Mouse (Mus musculus) CD4-positive helper T cell, adult 2 months (primary cell): Measurements from ENCODE around the gene Slc9a3r1.
A peak's percentile ranks its signal among the peaks of the same experiment; 100 is the strongest.

Source experiments
- DNase-seq: peaks from one replicate; pipeline ENCODE4 v3.0.0-alpha.2; 2012; ENCODE audit warnings: low read depth, missing footprints, low spot score

The Slc9a3r1 gene

DNA sequence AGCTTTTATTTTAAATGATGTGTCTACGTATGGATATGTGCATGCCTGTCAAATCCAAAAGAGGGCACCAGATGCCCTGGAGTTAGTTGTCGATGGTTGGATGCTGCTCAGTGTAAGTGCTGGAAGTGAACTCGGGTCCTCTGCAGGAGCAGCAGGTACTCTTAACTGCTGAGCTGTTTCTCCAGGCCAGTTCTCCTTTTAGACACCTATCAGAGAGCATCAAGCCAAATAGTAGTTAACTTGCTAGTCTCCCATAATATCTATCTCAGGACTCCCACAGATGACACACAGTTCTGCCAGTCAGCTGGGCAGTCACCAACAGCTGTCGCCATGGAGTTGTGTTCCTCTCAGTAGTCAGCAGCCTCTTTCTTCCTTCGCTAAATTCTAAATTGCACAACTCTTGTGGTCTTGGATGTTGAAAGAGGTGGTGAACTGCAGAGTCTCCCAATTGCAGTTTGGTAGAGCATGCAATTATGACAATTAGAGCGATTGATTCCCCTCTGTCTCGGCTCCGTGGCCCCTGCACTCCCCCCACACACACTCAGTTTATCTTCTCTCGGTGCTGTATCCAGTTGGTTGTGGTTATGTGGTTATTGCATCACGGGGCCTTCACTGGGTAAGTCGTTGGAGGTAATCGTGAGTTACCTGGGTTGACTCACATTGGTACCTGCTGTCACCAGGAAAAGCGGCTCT is 25.5 kb downstream of the Slc9a3r1 start:
- DNase-seq = no peak

DNA sequence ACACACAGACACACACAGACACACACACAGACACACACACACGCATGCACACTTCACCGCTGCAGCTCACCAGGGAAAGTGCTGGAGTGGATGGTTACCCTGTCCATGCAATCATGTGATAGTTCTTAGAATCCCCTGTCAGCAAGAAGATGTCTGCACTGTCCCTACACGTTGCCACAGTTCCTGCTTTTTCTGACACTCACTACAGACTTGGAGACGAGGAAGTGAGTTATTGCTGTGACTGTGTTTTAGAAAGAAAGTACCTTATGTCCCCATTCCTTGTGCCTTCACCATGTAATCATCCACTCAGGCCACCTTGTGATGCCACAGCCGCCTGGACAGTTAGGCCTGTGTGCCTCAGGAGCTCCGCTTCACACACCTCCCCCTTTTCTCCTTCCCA is 26.2 kb downstream of the Slc9a3r1 start:
- no peak for DNase-seq

DNA sequence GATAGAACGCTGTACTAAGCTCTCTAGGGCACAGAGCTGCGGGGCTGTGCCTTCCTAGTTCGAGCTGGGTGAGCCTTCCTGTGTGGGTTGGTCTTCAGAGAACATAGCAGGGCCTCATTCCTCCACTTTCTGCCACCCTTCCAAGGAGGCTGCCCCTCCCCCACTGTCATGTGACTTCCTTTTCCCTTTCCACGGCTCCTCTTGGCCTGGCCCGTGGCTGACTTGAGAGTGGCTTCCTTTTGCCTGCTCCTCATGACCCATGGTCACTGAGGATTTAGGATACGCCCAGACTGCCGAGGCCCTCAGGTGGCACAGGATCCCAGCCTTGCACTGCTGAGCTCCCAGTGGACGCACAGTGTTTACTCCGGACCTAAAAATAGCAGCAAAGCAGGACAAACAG is 29.0 kb downstream of the Slc9a3r1 start:
- no peak for DNase-seq

DNA sequence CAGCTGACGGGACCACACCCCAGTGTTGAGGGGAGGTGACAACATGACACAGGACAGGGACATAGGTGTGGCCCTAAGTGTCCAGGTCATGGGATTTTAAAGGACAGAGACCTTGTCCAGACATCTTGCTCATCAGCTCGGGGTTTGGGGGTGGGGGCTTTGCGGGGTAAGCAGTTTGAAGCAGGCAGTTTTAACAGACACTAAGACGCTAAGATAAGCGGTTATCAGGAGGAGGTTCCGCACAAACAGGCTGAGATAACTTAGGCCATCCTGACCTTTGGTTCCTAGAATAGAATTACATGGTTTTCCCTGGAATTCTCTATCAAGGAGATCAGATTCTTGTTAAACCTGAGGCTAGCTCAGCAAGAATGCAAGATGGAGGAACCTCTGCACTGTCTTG is 31.6 kb downstream of the Slc9a3r1 start:
- no peak for DNase-seq

DNA sequence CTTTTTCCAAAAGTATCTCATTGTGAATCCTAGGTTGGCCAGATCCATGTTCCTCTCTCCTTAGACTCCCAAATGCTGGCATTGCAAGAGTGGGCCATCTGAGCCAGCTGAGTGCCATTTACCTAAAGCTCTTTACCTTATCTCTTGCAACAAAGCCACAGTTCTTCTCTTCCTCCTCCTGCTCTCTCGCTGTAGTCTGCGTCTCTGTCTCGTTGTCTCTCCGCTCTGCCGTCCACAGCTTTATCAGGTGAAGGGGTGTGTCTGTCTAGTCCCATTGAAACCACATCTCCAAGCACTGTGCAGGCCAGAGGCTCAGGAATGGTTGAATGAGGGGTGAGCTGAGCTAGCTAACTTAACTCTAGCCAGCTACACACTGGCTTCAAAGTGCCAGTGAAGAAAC is 32.8 kb downstream of the Slc9a3r1 start:
- DNase-seq = no peak

DNA sequence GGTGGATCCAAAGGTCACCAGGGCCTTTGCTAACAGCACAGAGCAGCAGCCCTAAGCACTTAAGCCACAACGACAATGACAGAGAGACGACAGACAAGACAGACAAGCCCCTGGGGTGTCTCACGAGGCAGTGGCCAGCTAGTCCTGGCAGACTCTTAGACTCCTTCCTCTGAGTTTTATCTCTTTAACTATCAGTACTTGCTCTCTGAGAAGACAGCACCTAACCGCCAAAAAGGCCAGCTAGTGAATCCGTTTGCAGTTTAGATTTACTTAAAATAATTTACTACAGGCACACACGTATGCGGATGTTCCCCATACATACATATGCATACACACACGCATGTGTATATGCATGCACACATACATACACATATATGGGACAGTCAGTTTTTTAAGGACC is 34.4 kb downstream of the Slc9a3r1 start:
- no peak for DNase-seq

DNA sequence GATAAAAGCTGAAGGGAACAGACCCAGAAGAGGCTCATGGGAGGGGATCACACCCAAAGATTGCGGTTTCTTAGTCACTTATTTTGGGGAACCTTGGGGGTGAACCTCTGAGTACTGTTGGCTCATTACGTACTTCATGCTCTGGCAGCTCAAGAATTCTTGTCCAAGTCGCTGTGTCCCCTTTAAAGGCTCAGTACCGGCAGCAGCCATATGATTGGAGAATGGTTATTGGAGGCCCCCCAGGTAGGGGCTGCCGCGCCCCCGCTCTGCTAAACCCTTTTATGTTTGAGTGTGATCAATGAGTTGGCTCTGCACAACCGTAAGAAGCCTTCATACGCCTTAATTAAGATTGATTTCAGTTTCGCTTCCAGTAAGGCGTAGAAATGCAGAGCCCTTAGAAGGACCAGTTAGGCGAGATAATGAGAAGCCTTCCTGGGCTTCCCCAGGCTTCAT is 35.8 kb downstream of the Slc9a3r1 start:
- DNase-seq = peak; percentile 78

DNA sequence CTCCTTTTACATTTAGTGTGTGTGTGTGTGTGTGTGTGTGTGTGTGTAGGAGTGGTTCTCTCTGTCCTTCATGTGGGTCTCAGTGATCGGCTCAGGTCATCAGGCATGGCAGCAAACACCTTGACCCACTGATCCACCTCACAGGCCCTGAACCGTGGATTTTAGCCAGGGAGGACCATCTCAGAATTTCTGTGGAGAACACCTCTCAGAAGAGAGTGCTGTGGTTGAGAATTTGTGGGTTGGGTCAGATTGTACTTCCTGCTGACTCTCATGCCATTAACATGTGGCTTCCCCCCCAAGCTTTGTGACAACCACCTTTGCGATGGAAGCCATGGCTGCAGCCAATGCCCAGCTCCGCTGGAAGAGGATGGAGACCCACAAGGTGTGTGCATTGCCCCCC is 37.4 kb downstream of the Slc9a3r1 start:
- no peak for DNase-seq

DNA sequence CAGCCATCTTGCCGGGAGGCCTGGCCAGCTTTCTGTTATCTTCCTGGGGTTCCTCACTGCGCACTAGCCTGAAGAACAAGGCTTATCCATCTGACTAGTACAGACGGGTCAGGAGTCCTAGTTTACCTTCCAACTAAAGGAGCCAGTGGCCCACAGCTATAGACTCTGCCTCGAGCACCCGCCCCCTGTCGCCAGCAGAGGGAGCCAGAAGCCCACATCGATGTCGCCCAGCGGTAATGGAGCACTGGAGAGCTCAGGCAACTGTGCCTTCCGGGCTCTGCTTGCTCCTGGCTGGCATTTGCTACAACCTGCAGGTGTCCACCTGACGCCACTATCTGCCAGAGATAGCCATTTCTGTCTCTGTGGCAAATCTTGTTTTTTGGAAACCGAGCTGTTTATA is 39.2 kb downstream of the Slc9a3r1 start:
- peak; percentile 78 for DNase-seq

DNA sequence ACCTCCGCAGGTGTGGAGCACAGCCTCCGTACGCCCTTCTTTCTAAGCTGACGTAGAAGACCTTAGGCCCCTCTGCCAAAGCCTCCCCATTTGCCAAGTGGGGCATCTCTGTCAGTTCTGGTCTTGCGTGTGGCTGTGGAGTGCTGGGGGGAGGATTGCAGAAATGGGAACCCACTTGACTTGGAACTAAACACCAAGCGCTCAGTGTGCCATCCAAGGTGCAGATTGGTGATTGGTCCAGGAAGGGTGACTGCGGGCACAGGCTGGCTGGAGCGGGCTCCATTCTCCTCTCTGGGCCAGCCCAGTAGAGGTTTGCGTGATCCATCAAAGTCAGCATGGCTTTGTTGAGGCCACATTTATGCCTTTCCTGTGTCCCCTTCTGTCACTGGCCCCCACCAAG is 39.6 kb downstream of the Slc9a3r1 start:
- DNase-seq = no peak

DNA sequence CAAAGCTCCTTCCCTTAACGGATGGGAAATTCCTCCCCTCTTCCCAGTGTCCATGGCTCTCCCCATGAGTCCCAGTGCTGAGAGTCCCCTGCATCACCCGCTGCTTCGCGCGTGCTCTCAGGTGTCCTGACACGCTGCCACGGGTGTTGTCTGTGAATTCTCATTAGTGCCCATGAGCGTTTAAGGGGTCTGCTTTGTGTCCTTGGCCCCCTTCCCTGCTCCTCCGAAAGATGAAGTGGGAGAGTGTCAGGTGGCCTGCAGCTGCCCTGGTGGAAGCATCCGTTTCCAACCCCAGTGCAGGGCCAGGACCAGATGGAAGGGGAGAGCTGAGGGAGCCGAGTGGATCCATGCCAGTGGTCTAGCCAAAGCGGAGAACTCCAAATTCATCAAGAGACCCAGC is 45.0 kb downstream of the Slc9a3r1 start:
- no peak for DNase-seq

DNA sequence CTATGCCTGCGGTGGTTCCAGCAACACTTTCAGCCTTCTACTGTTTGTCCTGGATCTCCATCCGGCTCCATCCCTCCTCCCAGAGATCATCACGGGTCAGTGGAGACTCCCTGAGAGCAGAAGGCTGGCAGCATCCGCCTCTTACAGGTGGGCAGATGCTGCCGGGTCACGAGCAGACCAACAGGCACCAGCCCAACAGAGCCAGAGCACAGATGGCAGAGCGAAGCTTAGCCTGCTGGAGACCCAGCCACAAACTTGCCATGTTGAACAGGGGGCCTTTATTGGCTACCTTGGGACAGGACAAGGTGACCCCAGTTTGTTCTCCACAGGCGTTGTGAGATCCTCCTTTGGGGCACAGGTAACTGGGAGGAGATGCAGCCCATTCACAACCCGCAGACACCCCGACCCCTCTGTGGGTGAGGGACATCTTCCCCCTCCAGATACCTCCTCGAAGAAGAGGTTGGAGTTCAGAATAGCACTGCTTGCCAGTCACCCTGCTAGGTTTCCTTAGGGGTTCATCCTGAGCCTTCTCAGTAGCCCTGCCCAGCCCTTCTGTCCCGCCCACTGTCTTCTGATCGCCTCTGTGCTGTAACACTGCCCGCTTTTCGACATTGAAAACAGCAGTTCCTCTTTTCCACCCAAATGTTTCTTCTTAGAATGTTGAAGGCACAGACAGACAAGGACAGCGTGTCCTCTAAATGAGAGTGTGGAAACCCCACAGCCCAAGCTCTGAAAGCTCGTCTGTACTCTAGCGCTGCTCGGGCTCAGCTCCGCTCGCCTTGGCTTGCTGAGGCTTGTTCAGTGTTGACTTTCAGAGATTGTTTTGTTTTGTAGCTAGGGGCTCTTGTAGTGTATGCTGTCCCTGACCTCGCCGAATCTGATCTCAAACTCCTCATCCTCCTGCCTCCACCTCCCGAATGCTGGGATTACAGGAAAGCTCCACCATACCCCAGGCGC is 45.9 kb downstream of the Slc9a3r1 start:
- DNase-seq = no peak

DNA sequence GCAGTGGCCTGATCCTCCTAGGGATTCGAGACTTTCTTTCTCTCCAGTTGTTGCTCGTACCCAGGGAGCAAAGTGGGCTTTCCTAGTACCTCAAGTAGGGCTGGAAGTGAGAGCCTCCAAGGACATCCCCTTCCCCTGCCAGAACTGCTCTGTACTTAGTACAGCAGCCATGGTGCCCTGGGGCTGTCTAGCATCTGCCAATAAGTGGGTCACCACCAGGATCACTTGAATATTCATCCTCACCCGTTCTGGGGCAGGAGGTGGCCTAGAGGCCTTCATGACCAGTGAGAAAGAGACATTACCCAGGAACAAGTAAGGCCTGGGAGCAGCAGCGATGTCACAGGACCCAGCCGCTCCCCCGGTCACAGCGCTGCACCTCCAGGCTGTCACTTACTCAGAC is 46.8 kb downstream of the Slc9a3r1 start:
- DNase-seq = no peak

DNA sequence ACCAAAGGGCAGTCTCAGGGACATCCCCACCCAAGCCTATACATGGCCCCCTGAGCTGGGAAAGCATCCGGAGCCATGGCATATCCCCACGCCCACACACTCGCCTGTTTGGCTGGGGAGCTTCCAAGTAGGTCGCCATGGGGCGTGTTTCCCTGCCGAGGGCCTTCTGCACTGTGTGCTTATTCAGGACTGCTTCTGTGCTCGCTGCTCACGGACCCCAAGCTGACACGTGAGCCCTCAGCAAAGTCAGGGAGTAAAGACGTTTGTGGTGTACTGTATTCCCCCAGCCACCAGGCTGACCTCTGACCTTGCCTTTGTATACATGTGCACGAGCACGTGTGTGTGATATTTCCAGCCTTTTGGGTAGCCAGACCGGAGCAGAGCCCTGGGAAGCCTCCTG is 49.0 kb downstream of the Slc9a3r1 start:
- DNase-seq = no peak

DNA sequence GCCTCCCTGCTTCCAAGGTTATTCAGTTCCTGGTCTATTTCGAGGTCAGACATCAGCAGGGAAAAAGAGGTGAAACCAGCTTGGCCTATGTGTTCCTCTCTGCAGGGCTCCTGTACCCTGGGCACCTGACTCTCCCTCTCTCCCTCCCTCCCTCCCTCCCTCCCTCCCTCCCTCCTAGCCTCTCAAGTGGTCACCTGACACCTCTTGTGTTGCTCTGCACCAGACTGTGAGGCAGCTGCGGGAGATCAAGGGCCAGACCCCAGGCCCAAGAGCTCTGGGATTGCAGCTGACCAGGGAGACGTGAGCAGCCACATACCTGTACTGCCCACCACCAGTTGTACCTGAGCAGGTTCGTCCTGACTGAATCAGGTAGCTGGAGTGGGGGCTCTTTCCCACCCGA is 52.0 kb downstream of the Slc9a3r1 start:
- DNase-seq = no peak

DNA sequence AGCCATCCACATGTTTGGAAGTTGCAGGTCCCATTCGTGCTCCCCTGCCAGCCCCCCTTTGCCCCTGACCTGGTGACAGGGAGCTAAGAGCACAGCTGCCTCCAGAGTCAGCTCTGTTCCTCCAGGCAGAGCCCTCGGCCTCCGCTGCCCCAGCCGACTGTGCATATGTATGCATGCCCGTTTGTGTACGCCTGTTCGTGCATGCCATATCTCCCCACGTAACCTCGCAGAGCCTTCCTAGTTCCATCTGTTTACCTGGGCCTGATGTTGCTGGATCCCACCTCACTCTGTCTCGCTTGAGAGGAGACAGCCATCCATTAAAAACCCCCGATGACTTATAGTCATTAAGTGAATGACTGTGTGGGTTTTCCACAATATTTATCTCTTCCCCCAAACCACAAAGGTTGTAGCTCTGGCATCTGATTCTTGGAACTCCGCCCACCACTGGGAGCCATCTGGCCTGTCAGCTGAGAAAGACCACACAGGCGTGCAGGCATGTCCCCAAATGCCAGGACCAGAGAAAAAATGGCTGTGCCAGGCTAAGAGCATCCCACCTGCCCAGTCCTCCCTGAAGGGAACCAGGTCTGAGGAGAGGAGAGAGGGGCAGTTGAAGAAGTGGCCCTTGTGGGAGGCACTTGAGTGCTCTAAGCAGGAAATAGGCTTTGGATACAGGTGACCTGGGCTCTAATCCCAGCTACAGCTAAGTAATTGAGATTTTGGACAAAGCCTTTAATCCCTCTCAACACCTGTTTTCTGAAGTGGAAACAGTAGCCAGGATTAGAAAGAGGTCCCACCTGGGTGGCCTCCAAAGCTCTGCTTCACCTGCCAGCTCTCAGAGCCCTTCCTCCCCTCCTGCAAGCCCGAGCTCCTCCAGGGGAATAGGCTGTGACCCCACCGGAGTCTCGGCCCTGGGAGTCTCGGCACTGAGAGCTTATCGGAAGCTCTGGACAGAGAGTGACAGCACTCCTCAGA is 54.6 kb downstream of the Slc9a3r1 start:
- DNase-seq = no peak

DNA sequence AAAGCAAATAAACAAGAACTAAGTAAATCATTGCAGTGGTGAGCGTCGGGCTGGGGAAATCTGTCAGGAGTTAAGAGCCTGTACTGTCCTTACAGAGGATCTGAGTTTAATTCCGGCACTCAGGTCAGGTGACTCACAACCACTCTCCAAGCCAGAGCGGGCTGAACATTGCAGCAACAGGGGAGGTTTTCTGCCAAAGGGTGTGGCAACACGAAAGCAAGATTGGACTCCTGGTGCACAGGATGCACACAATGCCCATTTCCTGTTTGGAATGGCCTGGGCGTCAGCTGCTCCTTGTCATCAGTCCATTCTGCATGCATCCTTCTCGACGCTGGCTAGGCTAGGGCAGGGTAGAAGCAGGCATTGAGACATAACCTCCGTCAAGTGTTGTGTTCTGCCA is 56.1 kb downstream of the Slc9a3r1 start:
- no peak for DNase-seq

DNA sequence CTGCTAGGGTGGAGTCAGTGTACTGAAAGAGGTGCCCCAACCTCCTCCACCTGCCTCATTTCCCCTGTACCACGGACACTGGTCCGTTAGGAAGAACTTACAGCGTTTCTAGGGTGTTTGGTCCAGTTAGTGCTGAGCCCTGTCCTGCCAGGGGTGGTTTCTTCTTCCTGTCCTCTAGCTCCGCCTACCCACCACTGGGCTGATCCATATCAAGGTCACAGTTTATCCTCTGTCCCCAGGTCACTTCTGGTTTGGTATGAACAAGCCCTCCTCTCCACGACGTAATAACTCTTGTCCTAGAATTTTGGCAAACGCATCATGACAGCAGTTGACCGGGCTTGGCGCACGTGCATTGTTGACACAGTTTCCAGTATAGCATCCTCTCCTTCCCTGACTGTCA is 56.5 kb downstream of the Slc9a3r1 start:
- DNase-seq = no peak

DNA sequence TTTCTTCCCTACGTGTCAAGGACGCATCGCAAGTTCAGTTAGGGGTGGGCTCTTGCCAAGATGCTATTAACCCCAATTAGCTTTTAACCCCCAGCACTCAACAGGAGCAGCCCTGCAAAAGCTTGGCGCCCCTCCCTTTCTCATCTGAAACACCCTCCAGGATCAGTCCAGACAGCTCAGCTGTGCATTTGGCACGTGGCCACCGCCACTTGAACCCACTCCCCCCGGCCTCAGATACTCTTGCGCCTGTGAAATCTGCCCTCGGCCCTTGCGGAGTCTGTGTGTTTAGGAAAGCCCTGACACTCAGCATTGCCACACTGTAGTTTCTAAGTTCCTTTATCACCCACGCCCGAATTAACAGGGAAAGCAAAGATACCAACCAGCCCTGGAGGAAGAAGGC is 58.9 kb downstream of the Slc9a3r1 start:
- DNase-seq = no peak

DNA sequence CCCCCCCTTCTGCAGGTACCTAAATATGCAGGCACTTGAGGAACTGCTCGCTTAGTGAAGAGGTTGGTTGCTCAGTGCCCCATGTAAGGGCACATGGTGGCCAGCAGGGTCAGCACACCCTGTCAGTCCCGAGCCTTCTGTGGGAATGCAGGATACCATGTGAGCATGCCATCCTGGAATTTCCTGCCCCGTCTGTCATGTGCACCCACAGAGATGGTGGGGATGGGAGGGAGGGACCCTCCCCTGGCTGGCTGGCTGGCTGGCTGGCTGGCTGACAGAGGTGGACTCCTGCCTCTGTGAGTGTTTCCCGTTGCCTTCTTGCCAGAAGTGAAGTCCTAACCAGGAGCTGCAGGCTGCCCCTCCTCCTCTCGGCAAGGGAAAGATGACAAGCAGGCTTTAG is 59.4 kb downstream of the Slc9a3r1 start:
- no peak for DNase-seq

DNA sequence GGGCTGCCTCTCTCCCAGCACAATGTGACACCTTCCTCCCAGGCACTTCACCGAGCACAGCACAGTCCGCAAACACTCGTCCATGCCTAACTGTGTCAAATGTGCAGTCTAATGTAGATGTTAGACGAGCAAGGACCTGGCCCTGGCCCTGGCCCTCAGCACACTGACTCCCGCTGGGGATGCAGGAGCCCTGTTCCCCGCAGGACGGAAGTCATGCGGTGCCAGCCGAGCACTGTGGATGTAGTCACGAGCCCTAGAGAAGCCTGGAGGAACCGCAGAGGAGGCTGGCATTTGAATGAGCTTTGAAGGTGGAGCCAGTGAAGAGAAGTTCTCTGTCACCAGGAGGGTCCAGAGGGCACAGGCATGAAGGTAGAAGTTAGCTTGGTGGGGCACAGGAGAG is 60.3 kb downstream of the Slc9a3r1 start:
- DNase-seq = no peak

DNA sequence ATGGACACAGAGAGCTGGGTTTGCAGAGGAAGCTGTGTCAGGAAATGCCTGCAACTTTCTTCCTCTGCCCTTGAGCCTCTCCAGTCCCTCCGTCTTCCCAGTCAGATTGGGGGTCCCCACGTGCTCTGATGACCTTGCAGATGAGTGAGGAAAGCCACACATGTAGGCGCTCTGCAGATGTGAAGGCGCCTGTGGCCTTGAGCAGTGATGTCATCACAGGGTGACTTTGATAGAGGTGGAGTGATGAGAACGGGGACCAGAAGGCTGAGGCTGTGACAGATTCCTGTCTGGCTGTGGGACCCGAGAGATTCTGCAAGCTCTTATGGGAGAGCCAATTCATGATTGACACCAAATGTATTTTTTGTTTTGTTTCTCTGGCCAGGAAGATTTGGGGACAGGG is 60.7 kb downstream of the Slc9a3r1 start:
- no peak for DNase-seq
